Mouse (Mus musculus) hindbrain, embryonic 10.5 days (tissue): Measurements from ENCODE around the gene Kcnh7. TPM values are rescaled to one million over a fixed set of nuclear protein-coding genes. Genes with fewer than 3 reads are reported as not detected.
A peak's percentile ranks its signal among the peaks of the same experiment; 100 is the strongest.

Source experiments
- DNase-seq: peaks from one replicate; pipeline ENCODE4 v3.0.0-alpha.2; 2017; ENCODE audit warnings: low spot score
- H3K27ac ChIP-seq: fragments of 300-500 bp; sonication (generic); 2 replicates; pipeline ENCODE4 v1.5.1; 2016; ENCODE audit warnings: mild to moderate bottlenecking, moderate library complexity
- H3K27me3 ChIP-seq: fragments of 300-500 bp; sonication (generic); 2 replicates; pipeline ENCODE4 v1.6.1; 2016; ENCODE audit warnings: mild to moderate bottlenecking; ENCODE audit not compliant: poor library complexity, insufficient read depth, severe bottlenecking
- H3K36me3 ChIP-seq: fragments of 300-500 bp; sonication (generic); 2 replicates; pipeline ENCODE4 v1.6.1; 2016; ENCODE audit warnings: mild to moderate bottlenecking, moderate library complexity
- H3K4me1 ChIP-seq: fragments of 300-500 bp; sonication (generic); replicated peaks from 2 replicates; pipeline ENCODE4 v1.6.1; 2016; ENCODE audit warnings: mild to moderate bottlenecking
- H3K4me3 ChIP-seq: fragments of 300-500 bp; sonication (generic); 2 replicates; pipeline ENCODE4 v1.5.1; 2016; ENCODE audit warnings: mild to moderate bottlenecking, moderate library complexity
- H3K9me3 ChIP-seq: fragments of 300-500 bp; sonication (generic); 2 replicates; pipeline ENCODE4 v1.6.1; 2016; ENCODE audit warnings: mild to moderate bottlenecking, moderate library complexity
- WGBS: fragments of 180-500 bp; shearing (Covaris S2); methylation state at CpG from one replicate; pipeline ENCODE4 v1.1.7; 2016; 5-methylcytosine and 5-hydroxymethylcytosine counted together
- polyA plus RNA-seq: library from polyadenylated mRNA; unstranded; fragments of >200 nt; fragmentation: Nextera tagmentation; extraction: Ambion mirVana; gene quantifications from 2 replicates; pipeline ENCODE4 v1.2.1, GENCODE M21; 2016

The Kcnh7 gene
- 0.36 and 1.2 TPM in 2 replicates for polyA plus RNA-seq

- Histone ChIP-seq H3K27me3 (peaks cover 28% of the 10 kb centered on the region), H3K27ac (peak within 1 kb of the TSS; percentile 78), H3K36me3 (no peaks in the 10 kb centered on the region), H3K4me1 (peaks cover 18% of the 10 kb centered on the region; the same call in 1 of the 2 replicates), H3K9me3 (no peaks in the 10 kb centered on the region), H3K4me3 (peak within 1 kb of the TSS; percentile 67)
- WGBS = 2% methylated on average over 49 of the region's 49 CpGs
- DNase-seq = peak; percentile 48
These were observed at the start of gene Kcnh7 for GRCm38 (mm10) chr2:63183563-63184545. TSS of gene Kcnh7 (minus strand) at chr2:63184287.

- 76% methylated on average over 3 of the region's 3 CpGs for WGBS
- H3K36me3 ChIP-seq = no peaks in the 10 kb centered on the region
- no peak overlapping the region for H3K27ac ChIP-seq
- no peaks in the 10 kb centered on the region for H3K27me3 ChIP-seq
- H3K4me1 ChIP-seq = no peaks in the 10 kb centered on the region
- DNase-seq = no peak
- no peak overlapping the region for H3K4me3 ChIP-seq
- no peaks in the 10 kb centered on the region for H3K9me3 ChIP-seq
These were observed 23.3 kb upstream of the Kcnh7 start for GRCm38 (mm10) chr2:63207435-63207834.

DNA sequence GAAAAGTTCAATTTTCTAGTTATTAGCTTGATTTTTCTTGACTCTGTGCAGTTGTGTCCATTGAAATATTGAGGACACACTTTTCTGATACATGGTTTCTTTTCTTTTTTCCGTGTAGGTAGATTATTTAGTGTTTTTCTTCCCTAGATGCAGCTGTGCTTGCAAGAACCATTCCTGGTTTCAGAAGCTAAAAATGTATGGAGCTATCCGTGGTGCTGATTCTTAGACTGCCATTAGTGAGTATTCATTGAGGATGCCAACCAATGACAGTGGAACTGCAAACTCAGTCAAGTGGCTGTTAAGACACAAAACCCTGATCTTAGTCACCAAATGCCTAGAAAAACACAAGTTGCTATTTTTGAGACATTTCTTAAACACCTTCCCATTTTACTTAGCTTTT lies 1.9 kb upstream of the Kcnh7 start:
- WGBS = 5% methylated on average over 2 of the region's 2 CpGs
- no peaks in the 10 kb centered on the region for H3K36me3 ChIP-seq
- H3K27me3 ChIP-seq = peaks cover 28% of the 10 kb centered on the region
- no peaks in the 10 kb centered on the region for H3K9me3 ChIP-seq
- H3K4me3 ChIP-seq = no peak overlapping the region
- H3K27ac ChIP-seq = no peak overlapping the region
- DNase-seq = no peak
- H3K4me1 ChIP-seq = peaks cover 18% of the 10 kb centered on the region; the same call in 1 of the 2 replicates

- no peaks in the 10 kb centered on the region for H3K36me3 ChIP-seq
- peaks cover 18% of the 10 kb centered on the region; the same call in 1 of the 2 replicates for H3K4me1 ChIP-seq
- DNase-seq = peak; percentile 21
- H3K4me3 ChIP-seq = peak overlapping the region; percentile 67
- WGBS = 2% methylated on average over 14 of the region's 15 CpGs
- H3K27ac ChIP-seq = peak overlapping the region; percentile 78
- no peaks in the 10 kb centered on the region for H3K9me3 ChIP-seq
- peaks cover 28% of the 10 kb centered on the region for H3K27me3 ChIP-seq
These were observed 704 bp upstream of the Kcnh7 start for GRCm38 (mm10) chr2:63184551-63185430.

DNA sequence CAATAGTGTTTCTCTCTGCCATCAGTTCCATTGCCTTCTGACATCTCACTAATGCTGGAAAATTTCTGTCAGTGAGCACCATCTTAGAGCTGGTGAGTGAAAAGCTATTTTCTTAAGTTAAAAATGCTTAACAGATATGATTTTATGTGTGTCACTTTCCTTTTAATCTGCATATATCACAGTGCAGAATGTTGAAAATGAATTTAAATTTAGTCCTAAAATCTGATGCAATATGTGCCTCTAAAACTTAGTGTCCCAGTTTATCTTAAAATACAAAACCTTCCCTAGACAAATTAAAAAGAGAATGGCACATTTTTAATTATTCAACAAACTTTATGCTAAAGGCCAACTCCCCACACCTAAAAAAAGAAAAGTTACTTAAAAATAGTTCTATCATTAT lies 30.4 kb downstream of the Kcnh7 start:
- no peaks in the 10 kb centered on the region for H3K36me3 ChIP-seq
- no peaks in the 10 kb centered on the region for H3K4me1 ChIP-seq
- H3K9me3 ChIP-seq = no peaks in the 10 kb centered on the region
- no peak overlapping the region for H3K4me3 ChIP-seq
- H3K27ac ChIP-seq = no peak overlapping the region
- H3K27me3 ChIP-seq = no peaks in the 10 kb centered on the region
- DNase-seq = no peak

DNA sequence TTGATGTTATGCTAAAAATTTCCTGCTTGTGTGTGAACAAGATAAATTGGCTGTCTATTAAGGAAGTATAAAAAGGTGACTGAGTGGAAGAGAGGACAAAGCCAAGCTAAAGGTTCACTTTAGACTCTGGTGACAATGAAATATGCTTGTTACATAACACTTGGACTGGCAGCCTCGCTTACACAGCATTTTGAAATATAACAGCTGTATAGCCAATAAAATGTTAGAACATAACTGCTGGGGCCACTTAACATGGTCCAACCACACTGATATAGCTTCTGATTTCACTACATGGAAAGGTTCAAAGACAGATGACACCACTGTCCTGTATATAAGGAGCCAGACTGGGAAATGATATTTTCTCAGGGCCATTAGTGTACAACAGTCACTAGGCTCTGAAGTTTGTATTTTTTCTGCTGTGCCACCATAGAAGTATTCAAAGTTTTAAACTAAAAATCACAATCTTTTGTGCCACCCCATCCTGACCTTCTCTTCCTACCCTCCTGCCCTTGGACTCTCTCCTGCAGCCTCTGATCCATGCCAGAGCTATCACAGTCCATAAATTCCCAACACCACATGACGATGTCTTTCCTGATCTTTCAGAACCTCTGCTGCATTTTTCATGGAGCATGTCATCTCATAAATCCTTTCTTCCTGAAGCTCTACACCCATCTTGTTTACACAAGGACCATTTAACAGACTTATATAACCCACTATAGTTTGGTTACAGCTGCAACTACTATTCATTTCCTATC lies 56.1 kb downstream of the Kcnh7 start:
- Histone ChIP-seq H3K36me3 (no peaks in the 10 kb centered on the region), H3K4me3 (no peak overlapping the region), H3K27ac (no peak overlapping the region), H3K4me1 (no peaks in the 10 kb centered on the region), H3K9me3 (no peaks in the 10 kb centered on the region), H3K27me3 (no peaks in the 10 kb centered on the region)
- no peak for DNase-seq
- 83% methylated on average over 2 of the region's 2 CpGs for WGBS

DNA sequence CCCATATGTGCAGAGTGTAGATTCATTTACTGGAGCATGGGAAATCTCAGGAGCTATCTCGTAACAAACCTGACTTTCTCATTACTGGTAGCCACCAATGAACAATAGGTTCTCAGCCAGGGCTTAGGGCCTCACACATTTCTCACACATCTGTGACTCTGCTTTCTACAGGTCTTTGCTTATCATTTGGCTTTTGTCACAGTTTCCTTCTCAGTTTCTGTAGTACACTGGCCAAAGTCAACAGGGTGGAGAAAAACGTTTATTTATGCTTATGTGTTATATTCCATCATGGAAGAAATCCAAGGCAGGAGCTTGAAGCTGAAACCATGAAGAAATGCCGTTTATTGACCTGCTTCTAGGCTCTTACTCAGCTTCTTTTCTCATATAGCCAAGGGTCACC lies 63.8 kb downstream of the Kcnh7 start:
- 81% methylated on average over 3 of the region's 3 CpGs for whole genome bisulfite sequencing
- Histone ChIP-seq H3K4me1 (peaks cover 13% of the 10 kb centered on the region), H3K4me3 (no peak overlapping the region), H3K27ac (no peak overlapping the region), H3K36me3 (no peaks in the 10 kb centered on the region), H3K27me3 (no peaks in the 10 kb centered on the region), H3K9me3 (no peaks in the 10 kb centered on the region)
- DNase-seq = no peak

GRCm38 (mm10) chr2:63117209-63118193 lies 66.6 kb downstream of the Kcnh7 start:
- Histone ChIP-seq H3K27ac (peak overlapping the region; percentile 45; the same call in 1 of the 2 replicates), H3K9me3 (no peaks in the 10 kb centered on the region), H3K4me1 (peaks cover 13% of the 10 kb centered on the region), H3K4me3 (no peak overlapping the region), H3K27me3 (no peaks in the 10 kb centered on the region), H3K36me3 (no peaks in the 10 kb centered on the region)
- DNase-seq = peak; percentile 22
- WGBS = 64% methylated on average over 4 of the region's 4 CpGs

DNA sequence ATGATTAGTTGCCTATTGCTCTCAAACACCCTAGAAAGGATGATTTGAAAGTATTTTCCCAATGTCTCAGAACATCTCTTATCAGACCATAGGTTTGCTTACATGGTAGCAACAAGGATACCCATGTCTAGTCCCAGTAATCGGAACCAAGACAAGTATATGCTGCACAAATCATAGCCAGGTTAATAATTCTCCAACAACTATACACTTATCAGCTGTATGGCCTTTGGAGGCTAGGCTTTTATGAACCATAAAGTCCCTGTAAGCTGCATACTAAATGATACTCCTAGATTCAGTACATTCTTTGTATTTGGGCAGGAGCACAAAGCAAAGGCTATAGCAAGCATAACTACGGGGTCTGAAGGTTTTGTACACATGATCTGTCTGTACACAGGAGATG lies 78.1 kb downstream of the Kcnh7 start:
- H3K4me1 ChIP-seq = no peaks in the 10 kb centered on the region
- H3K27ac ChIP-seq = no peak overlapping the region
- no peaks in the 10 kb centered on the region for H3K9me3 ChIP-seq
- H3K36me3 ChIP-seq = no peaks in the 10 kb centered on the region
- WGBS = 89% methylated on average over 2 of the region's 2 CpGs
- no peaks in the 10 kb centered on the region for H3K27me3 ChIP-seq
- H3K4me3 ChIP-seq = no peak overlapping the region
- DNase-seq = no peak

GRCm38 (mm10) chr2:63099676-63100075 lies 84.4 kb downstream of the Kcnh7 start:
- Histone ChIP-seq H3K36me3 (no peaks in the 10 kb centered on the region), H3K27me3 (no peaks in the 10 kb centered on the region), H3K9me3 (no peaks in the 10 kb centered on the region), H3K4me1 (no peaks in the 10 kb centered on the region), H3K4me3 (no peak overlapping the region), H3K27ac (no peak overlapping the region)
- no peak for DNase-seq

GRCm38 (mm10) chr2:63091775-63092174 lies 92.3 kb downstream of the Kcnh7 start:
- H3K27ac ChIP-seq = no peak overlapping the region
- H3K4me3 ChIP-seq = no peak overlapping the region
- no peaks in the 10 kb centered on the region for H3K4me1 ChIP-seq
- H3K36me3 ChIP-seq = no peaks in the 10 kb centered on the region
- no peaks in the 10 kb centered on the region for H3K27me3 ChIP-seq
- H3K9me3 ChIP-seq = no peaks in the 10 kb centered on the region
- WGBS = 35% methylated on average over 4 of the region's 4 CpGs
- DNase-seq = peak; percentile 2
